9 mouse cellular contexts compared by ENCODE assay signal in genomic region chr3:68764336-68764735, GRCm38 (mm10).
"Had no signal": no experiment of that assay in that cellular context is flagged by ENCODE, and none has a peak within 500 bp of the region (broad histone marks: within the 10 kb centered on the region; RNA-seq: fewer than 3 reads in every experiment).

No protein-coding gene starts in this region.

- H3K4me3 ChIP-seq: limb, embryonic 13.5 days; midbrain, embryonic 12.5 days; stomach, embryonic 15.5 days had no signal

- DNase-seq: left cerebral cortex, postnatal 4 days; right cerebral cortex, postnatal 14 days; thymus, adult 2 months; thymus, postnatal 25 days had no signal

- H3K4me1 ChIP-seq: midbrain, embryonic 12.5 days had no signal

- H3K36me3 ChIP-seq: limb, embryonic 13.5 days; midbrain, embryonic 12.5 days; stomach, embryonic 15.5 days had no signal

- H3K9me3 ChIP-seq: limb, embryonic 13.5 days; midbrain, embryonic 12.5 days; stomach, embryonic 15.5 days had no signal

- ATAC-seq: midbrain, embryonic 16.5 days had no signal

- H3K4me2 ChIP-seq: limb, embryonic 13.5 days; midbrain, embryonic 12.5 days; stomach, embryonic 15.5 days had no signal

- H3K27ac ChIP-seq: limb, embryonic 13.5 days; liver, embryonic 14.5 days; midbrain, embryonic 12.5 days; stomach, embryonic 15.5 days had no signal

- H3K27me3 ChIP-seq: limb, embryonic 13.5 days; midbrain, embryonic 12.5 days; stomach, embryonic 15.5 days had no signal

- H3K9ac ChIP-seq: limb, embryonic 13.5 days; liver, embryonic 14.5 days; midbrain, embryonic 12.5 days; stomach, embryonic 15.5 days had no signal
